Mouse (Mus musculus) spleen, postnatal 0 days (tissue): ENCODE results near the gene Gm20867. TPM values are rescaled to one million over a fixed set of nuclear protein-coding genes. Genes with fewer than 3 reads are reported as not detected.

Experiments used
- polyA plus RNA-seq: library from polyadenylated mRNA; unstranded; fragments of >200 nt; fragmentation: Nextera tagmentation; extraction: Ambion mirVana; gene quantifications from 2 replicates; pipeline ENCODE4 v1.2.1, GENCODE M21; 2015

Gene Gm20867
- polyA plus RNA-seq: not detected in 2 replicates

DNA sequence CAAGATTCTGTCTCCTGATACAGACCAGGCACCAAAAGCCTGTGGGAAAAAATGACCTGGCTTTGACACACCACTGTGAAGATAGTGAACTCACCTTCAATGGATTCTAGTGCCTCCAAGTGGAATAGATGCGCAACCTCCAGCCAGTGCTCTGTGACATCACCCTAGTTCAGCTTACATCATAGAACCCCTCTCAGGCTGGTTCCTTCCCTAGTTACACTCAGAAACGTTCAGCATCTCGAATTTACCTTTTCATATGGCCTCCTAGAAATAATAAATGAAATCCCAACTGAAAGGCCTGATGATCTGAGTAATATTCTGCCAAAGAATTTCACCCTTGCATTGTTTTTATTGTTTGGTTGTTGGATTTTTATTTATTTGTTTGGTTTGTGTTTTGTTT is at the start of gene Gm20867:
Gm20867 (minus strand) TSS at position 101 of the 400 bp plus-strand sequence.

Other genes with a start within 250 kb of the Gm20867 start
- gene Gm29564, start 249.8 kb upstream of the Gm20867 start, polyA plus RNA-seq: not detected in 2 replicates